9 mouse cellular contexts compared by ENCODE assay signal in the genomic region with DNA sequence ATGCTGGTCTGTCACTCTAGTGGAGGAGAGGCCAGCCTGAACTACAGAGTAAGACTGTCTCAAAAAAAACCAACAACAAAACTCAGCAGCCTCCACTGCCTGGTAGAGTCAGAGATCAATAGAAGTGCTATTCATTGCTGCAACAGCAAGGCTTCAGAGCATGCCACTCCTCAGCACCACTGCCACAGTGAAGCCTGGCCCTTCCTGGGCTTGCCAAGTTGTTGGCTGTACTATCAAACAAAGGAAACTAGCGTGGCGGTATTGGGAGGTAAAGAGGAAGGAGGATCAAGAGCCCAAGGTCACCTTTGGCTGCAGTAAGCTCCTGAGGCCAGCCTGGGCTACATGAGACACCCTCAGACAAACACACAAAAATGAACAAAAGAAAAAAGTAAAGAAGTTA. TPM values are rescaled to one million over a fixed set of nuclear protein-coding genes. Genes with fewer than 3 reads are reported as not detected.
A peak's percentile ranks its signal among the peaks of the same experiment; 100 is the strongest.
DNase-seq lines count a peak whose midpoint lies in the region; ATAC-seq and TF ChIP-seq lines count a peak whose summit lies in the region.
"Had no signal": no experiment of that assay in that cellular context is flagged by ENCODE, and none has a peak within 500 bp of the region (broad histone marks: within the 10 kb centered on the region; RNA-seq: fewer than 3 reads in every experiment).

No protein-coding gene starts in this region.

- ATAC-seq in embryonic facial prominence, embryonic 13.5 days (ENCODE audit: insufficient number of reproducible peaks, insufficient read depth, low FRiP score, low TSS enrichment, low read depth): no peak
- no peak for ATAC-seq in liver, embryonic 15.5 days (ENCODE audit: insufficient read depth)

- H3K4me1 ChIP-seq in embryonic facial prominence, embryonic 13.5 days: peaks cover 79% of the 10 kb centered on the region
- peaks cover 89% of the 10 kb centered on the region for H3K4me1 ChIP-seq in liver, embryonic 15.5 days (replicated peaks)

- H3K36me3 ChIP-seq in embryonic facial prominence, embryonic 13.5 days: peaks cover 6% of the 10 kb centered on the region
- H3K36me3 ChIP-seq in liver, embryonic 15.5 days (replicated peaks): peaks cover 37% of the 10 kb centered on the region; the same call in 1 of the 2 replicates

- WGBS in embryonic facial prominence, embryonic 13.5 days: 54% methylated on average over 2 of the region's 2 CpGs
- 42% methylated on average over 2 of the region's 2 CpGs for WGBS in liver, embryonic 15.5 days (ENCODE audit: insufficient replicate concordance)

- H3K27ac ChIP-seq in embryonic facial prominence, embryonic 13.5 days: peak overlapping the region; percentile 76
- H3K27ac ChIP-seq in liver, embryonic 15.5 days (replicated peaks): peak overlapping the region; percentile 64

- H3K9ac ChIP-seq in embryonic facial prominence, embryonic 13.5 days: no peak overlapping the region
- no peak overlapping the region for H3K9ac ChIP-seq in liver, embryonic 15.5 days

- TF ChIP-seq POLR2A in brain, embryonic 14.5 days (IDR thresholded peaks at IDR 0.05; ENCODE audit: borderline replicate concordance, extremely low read depth, insufficient read depth, insufficient read length, poor library complexity, severe bottlenecking): no peak

- peak; percentile 17 for DNase-seq in kidney, adult 18-20 months
- no peak for DNase-seq in kidney, adult 8-10 months
- peak; percentile 33 for DNase-seq in brain, embryonic 14.5 days (ENCODE audit: low read depth)
- DNase-seq in urinary bladder, adult 2 months (ENCODE audit: low spot score): no peak
- DNase-seq in right cerebral cortex, postnatal 10 days (ENCODE audit: low spot score in 2 of 2): no peak
- DNase-seq: gastrocnemius, postnatal 14 days had no signal

- no peak for TF ChIP-seq CTCF in brain, embryonic 14.5 days (IDR thresholded peaks at IDR 0.05; ENCODE audit: borderline replicate concordance, extremely low read depth, insufficient read depth, insufficient read length)

- no peak overlapping the region for H3K4me3 ChIP-seq in embryonic facial prominence, embryonic 13.5 days
- H3K4me3 ChIP-seq in liver, embryonic 15.5 days (replicated peaks): no peak overlapping the region
- H3K4me3 ChIP-seq: megakaryocyte, embryonic 14.5 days had no signal

- no peaks in the 10 kb centered on the region for H3K9me3 ChIP-seq in embryonic facial prominence, embryonic 13.5 days
- no peaks in the 10 kb centered on the region for H3K9me3 ChIP-seq in liver, embryonic 15.5 days (replicated peaks)
- H3K9me3 ChIP-seq: megakaryocyte, embryonic 14.5 days had no signal

- H3K27me3 ChIP-seq in embryonic facial prominence, embryonic 13.5 days: no peaks in the 10 kb centered on the region
- H3K27me3 ChIP-seq in liver, embryonic 15.5 days: no peaks in the 10 kb centered on the region
- H3K27me3 ChIP-seq: megakaryocyte, embryonic 14.5 days had no signal

- no peak overlapping the region for H3K4me2 ChIP-seq in embryonic facial prominence, embryonic 13.5 days
- peak overlapping the region; percentile 7; the same call in 1 of the 2 replicates for H3K4me2 ChIP-seq in liver, embryonic 15.5 days

RNA-seq across cellular contexts. Expression of a gene that starts 36.0 kb away (rescaled TPM):
- polyA plus RNA-seq in brain, embryonic 14.5 days (2012; rRNA removed): 134 and 173 TPM in 2 replicates
- polyA plus RNA-seq in embryonic facial prominence, embryonic 13.5 days (2015; fragmentation: Nextera tagmentation; extraction: Ambion mirVana): 232 and 258 TPM in 2 replicates
- polyA plus RNA-seq in liver, embryonic 15.5 days (2015; fragmentation: Nextera tagmentation; extraction: Ambion mirVana): 126 and 147 TPM in 2 replicates
- 285 and 345 TPM in 2 replicates for polyA plus RNA-seq in urinary bladder, adult 2 months (2012; rRNA removed)

RNA-seq across cellular contexts. Expression of a gene that starts 45.0 kb away (rescaled TPM):
- polyA plus RNA-seq in brain, embryonic 14.5 days (2012; rRNA removed): 0.08 and 0.16 TPM in 2 replicates
- 0.69 and 1.2 TPM in 2 replicates for polyA plus RNA-seq in embryonic facial prominence, embryonic 13.5 days (2015; fragmentation: Nextera tagmentation; extraction: Ambion mirVana)
- polyA plus RNA-seq in liver, embryonic 15.5 days (2015; fragmentation: Nextera tagmentation; extraction: Ambion mirVana): 0.08 and 0.15 TPM in 2 replicates
- polyA plus RNA-seq in urinary bladder, adult 2 months (2012; rRNA removed): 0.66 and 0.73 TPM in 2 replicates

RNA-seq across cellular contexts. Expression of a gene that starts 55.5 kb away (rescaled TPM):
- polyA plus RNA-seq in brain, embryonic 14.5 days (2012; rRNA removed): 411 and 463 TPM in 2 replicates
- polyA plus RNA-seq in embryonic facial prominence, embryonic 13.5 days (2015; fragmentation: Nextera tagmentation; extraction: Ambion mirVana): 453 and 455 TPM in 2 replicates
- polyA plus RNA-seq in liver, embryonic 15.5 days (2015; fragmentation: Nextera tagmentation; extraction: Ambion mirVana): 209 and 222 TPM in 2 replicates
- polyA plus RNA-seq in urinary bladder, adult 2 months (2012; rRNA removed): 368 and 380 TPM in 2 replicates

RNA-seq across cellular contexts. Expression of a gene that starts 55.7 kb away (rescaled TPM):
- polyA plus RNA-seq in brain, embryonic 14.5 days (2012; rRNA removed): 7.8 and 8.2 TPM in 2 replicates
- polyA plus RNA-seq in embryonic facial prominence, embryonic 13.5 days (2015; fragmentation: Nextera tagmentation; extraction: Ambion mirVana): 7.7 and 9.9 TPM in 2 replicates
- polyA plus RNA-seq in liver, embryonic 15.5 days (2015; fragmentation: Nextera tagmentation; extraction: Ambion mirVana): 21.6 and 26.3 TPM in 2 replicates
- 3.6 and 3.8 TPM in 2 replicates for polyA plus RNA-seq in urinary bladder, adult 2 months (2012; rRNA removed)

Comparison
In these comparisons a context has a peak if more than half of its experiments do, and no peak if none do; other contexts are left out.
1. DNase-seq: peak in kidney, adult 18-20 months (single experiment) and brain, embryonic 14.5 days (single experiment); none in kidney, adult 8-10 months (0 of 2), urinary bladder, adult 2 months (single experiment) and right cerebral cortex, postnatal 10 days (0 of 2).